Mouse (Mus musculus) 416B (cell line): ENCODE measurements around the gene Dab2ip.
A peak's percentile ranks its signal among the peaks of the same experiment; 100 is the strongest.

ENCODE experiments used
- DNase-seq: peaks from one replicate; pipeline ENCODE4 v3.0.0; 2011; ENCODE audit warnings: low read depth

Gene Dab2ip

DNA sequence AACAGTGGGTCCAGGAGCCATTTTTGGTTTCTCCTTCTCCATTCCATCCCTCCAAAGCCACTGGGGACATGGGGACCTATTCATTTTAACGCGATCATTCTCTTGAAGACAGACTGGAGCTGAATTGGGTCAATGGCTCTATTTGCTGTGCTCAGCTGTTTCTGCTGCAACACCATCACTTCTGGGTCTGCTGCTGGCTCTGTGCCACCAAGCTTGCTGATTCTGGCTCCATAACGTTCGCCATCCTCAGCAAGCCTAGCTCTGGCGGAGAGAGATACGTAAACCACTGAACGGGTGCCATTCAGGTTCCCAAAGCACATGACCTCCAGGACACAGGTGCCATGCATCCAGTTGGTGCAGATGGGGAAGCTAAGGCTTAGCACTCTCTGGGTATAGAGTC lies 128.0 kb downstream of the Dab2ip start:
- DNase-seq: no peak

DNA sequence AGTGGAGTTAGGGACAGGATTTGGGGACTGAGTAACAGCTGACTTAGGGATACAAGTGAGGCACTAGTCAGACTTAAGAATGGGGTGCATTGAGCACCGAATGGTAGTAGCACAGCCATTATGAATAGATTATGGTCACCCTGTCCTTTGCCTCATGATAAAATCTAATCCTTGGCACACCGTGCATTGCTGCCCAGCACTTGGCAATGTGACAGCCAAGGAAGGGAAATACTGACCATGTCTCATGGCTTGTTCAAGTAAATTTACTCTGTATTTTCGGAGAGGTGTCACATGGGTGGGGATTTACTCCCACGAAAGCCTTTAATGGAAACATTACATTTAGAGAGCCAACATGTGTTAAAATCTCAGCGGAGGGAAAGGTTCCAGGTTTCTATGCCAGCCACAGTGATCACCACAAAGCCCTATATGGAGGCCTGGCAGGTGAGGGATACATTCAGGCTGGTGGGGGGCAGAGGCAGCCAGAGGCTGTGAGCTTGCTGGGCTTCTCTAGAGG lies 129.5 kb downstream of the Dab2ip start:
- no peak for DNase-seq

DNA sequence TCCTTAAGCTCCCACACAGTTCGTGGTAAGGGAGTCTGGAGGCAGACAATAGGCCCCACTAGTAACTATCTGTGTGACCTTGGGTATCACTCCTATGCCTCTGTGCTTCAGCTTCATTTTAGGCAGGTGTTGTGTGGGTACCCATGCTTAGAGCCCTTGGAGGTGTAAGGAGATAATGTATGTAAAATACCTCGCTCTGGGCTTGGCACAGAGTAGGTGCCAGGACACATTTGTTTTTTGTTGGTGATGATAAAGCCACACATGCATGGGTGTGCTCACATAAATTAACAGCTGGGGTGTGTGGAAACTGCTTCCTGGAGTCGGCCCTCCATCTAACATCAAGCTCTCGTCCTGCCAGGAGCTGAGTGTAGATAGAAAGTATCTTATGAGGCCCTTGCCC lies 130.1 kb downstream of the Dab2ip start:
- DNase-seq: no peak

DNA sequence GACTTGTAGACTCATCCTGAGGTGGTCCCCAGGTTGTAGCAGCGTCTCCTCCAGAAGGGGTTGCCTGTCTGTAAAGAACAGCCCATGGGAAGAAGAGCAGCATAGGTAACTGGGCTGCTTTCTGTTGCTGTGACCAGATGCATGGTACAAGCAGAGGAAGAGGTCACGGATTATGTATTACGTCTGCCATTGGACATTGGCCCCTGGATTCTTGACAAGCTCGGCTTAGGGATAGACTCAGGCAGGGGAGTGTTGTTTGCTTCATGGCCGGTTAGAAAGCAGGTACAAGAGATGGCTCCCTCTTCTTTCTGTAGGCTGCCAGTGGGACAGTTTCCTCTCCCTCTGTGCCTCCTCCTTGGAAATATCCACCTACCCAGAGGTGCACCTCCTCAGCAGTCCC lies 130.5 kb downstream of the Dab2ip start:
- no peak for DNase-seq

DNA sequence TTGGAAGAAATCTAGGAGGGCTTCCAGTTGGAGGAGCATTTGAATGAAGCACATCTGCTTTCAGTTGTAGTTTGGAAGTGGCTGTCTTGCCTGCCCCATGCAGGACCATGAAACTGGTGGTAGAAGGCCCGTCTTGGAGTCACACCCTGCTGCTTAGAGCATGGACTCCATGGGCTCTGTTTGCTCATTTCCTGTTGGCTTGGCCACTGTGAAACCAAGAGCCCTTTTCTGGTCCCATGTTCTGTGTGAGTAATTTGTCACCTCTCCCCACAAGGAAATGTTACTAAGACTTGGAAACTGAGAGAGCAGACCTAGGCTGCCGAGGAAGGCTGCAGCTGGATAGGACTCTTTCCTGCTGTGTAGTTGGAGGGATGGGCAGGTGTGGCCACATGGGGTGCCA lies 131.8 kb downstream of the Dab2ip start:
- DNase-seq: peak; percentile 80

DNA sequence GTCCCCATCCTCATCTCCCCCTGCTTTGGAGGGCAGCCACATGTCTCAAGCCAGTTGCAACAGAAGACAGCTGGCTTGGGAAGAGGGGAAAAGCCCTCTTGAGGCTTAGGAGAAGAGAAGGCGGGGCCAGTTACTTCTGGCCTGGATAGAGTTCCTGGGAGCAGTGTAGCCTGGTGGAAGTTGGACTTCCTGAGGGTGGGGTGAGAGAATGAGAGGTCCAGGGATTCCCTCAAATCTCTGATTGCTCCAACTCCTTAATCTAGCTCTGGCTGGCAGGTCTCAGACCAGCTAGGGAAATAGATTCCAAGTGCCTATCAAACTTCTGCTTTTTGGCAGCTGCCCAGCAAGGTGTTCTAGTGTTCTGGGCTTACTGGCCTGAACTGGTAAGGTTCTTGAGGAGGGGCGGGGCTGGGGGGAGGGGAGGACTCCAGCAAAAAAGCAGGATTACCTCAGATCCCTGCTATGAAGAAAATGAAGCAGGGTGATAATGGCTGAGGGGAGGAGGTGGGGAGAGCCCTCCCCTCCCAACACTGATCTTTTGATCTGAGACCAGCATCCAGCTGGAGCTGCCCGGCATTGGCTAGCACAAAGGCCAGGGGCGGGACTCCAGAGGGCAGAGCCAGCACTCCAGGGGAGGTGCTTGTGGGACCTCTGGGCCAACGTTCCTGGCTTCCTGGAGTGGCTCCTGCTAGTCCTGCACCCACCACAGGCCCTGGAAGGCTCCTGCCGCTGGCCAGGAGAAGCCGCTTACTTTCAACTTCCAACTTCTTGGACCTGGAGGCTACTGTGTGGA lies 133.4 kb downstream of the Dab2ip start:
- DNase-seq: peak; percentile 89

DNA sequence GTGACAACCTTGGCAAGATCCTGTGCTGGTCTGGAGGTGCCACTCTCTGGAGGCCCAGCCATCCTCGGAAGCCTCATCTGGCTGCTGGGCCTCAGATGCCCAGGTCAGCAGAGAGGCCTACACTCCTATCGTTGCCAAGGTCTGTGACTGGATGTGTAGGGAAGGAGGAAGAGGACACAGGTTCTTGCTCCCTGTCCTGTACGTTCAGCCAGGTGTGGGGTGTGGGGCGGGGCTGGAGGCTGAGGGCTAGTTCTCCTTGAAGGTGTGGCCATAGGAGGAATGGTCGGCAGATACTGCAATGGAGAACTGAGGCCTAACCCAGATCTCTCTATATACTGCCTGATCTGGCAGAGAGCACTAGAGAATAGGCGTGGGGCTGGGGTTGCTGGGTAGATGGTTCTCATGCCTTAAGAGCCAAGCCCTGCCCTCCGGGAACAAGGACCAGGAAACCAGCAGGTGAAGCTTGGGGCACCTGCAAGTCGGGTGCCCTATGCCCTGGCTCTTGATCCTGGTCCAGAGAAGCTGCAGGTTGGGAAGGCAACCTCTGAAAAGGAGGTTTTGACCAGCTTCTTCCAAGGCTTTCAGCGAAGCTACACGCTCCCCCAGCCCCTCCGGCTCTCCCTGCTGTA lies 134.3 kb downstream of the Dab2ip start:
- no peak for DNase-seq

DNA sequence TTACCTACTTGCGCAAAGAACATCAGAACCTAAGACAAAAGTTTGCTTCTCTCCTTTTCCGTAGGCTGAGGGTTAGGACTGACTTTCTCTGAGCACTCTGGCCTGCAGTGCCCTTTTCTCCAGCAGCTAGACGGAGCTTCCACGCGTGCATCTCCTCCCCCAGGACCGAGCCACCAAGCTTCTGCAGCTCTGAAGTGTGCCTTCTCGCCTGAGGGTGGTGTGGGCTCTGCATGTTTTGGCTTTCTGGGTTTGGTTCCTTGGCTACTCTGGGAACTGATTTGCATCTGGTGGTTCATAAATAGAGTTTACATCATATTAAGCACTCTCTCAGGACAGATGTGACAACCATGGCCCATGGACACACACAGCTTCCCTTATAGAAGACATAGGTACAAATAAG lies 135.0 kb downstream of the Dab2ip start:
- DNase-seq: no peak

DNA sequence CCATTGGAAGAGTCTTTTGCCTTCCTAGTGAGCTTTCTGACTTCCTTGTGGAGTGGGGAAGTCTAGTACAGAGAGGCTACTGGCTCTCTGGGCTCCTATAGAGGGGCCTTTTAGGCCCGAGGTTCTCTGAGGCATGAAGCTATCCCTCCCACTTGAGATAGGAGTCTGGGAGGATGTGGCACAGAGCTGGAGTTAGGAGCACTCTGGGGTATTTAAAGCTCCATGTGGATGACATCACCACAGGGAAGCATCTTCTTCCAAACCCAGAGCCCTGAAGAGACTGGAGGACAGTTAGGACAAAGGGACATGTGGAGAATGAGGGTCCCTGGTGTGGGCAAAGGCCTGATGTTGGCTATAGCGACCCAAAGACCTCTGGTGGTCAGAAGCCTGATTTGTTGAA lies 136.0 kb downstream of the Dab2ip start:
- no peak for DNase-seq

DNA sequence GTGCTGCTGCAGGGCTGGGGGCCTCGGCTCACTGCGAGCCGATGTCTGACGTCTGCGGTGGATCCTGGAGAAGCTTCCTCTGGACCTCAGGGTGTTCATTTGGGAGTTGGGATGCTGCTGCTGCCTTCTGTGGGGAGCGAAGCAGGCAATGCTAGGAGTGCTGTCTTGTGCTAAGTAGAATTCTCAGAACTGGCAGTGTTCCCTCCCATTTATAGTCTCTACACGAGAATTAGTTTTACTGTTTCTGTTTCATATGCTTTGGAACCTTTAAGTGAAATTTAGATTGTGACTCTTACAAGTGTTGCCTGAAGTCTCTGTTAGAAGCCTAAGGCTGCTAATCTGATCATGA lies 138.1 kb downstream of the Dab2ip start:
- DNase-seq: no peak

DNA sequence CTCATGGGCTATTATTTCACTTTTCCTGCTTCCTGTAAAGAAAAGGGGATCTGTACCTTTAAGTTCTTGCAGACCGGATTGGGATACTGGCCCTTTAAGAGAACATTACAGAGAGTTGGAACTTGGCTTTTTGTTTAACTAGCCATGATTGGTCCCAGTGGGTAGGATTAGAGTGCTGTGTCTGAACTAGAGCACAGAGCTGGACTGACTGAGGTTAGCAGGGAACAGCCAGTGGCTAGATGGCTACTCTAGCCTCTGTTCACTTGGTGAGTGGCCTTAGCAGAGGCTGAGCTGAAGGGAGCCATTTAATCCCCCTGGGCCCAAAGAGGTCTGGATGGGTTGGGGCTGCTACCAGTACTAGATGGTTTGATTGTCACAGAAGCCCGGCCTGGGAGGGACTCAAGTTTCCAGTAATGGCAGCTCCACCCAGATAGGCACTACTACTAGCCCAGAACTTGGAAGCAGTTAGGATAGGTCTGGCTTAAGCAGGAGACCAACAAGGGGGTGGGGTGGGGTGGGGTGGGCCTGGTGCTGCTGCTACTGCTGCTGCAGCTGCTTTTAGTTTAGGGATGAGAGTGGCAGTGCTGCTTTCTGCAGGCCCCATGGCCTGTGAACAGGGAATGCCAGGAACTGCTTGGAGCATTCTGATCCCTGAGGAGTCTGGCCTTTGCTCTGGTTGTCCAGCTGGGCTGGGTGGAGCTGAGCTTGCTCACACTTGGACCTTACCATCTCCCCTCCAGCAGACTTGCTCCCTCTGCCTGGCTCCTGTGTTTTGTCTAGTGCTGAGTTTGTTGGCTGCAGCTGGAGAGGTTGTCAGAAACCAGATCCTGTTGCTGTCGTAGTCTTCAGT lies 138.7 kb downstream of the Dab2ip start:
- peak; percentile 80 for DNase-seq

DNA sequence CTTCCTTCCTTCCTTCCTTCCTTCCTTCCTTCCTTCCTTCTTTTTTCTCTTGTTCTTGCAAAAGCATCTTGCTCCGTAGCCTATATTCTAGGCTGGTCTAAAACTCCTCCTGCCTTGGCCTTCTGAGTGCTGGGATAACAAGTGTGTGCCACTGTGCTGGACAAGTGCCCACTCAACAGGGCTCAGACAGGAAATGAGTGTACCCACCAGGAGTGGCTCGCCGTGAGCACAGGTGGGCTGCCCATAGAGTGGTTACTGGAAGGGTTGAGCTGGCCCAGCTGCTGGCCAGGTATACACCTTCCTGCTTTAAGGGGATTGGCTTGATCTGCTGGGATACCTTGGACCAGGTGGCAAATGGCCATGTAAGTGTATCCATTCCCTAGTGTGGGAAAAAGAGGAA lies 139.7 kb downstream of the Dab2ip start:
- DNase-seq: no peak

DNA sequence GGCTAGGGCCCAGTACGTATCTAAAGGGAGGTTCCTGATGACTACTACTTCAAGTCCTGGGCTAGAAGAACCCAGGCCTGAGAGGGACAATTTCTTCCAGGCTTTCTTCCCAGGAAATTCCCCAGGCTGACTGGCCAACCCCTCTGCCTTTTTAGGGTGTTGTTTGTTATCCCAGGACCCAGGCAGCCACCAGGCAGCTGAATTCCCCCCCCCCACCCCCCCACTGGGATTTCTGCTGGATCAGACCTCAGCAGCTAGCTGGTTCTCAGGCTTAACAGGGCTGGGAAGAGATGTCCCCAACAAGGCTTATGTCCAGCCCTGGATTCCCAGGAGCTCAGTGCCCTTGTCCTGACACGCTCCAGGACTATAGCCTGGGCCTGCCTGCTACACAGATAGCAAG lies 142.9 kb downstream of the Dab2ip start:
- no peak for DNase-seq

DNA sequence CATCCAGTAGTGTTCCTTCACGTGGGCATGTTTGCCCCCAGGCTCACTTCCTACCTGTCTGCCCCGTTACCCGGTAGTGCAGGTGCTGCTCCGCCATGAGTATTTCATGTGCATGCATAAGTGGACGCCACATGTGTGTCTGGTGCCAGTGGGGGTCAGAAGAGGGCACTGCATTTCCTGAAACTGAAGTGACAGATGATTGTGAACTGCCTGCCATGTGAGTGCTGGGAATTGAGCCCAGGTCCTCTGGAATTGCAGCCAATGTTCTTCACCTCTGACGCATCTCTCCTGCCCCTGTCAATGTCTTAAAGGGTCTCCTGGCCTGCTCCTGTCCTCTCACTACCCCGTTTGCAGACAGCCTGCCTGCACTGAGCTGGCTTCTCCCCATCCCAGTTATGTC lies 143.9 kb downstream of the Dab2ip start:
- DNase-seq: no peak

DNA sequence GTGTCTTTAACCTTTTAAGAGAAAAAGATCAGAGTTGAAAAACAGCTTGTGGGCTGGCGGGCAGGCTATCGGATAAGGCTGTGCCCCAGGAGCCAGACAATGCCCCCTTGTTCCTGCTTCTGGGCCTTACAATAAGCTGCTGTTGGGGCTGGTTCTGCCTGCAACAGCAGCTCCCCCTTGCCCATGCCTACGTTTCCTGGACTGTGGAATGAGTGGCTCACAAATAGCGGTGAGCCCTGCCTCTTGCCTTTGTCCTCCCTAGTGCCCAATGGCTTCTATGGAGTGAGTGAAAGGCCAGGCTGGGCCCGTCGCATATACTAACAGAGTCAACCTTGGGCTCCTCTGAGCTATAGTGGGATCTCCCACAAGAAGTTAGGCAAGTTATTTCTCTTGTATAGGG lies 144.5 kb downstream of the Dab2ip start:
- no peak for DNase-seq

DNA sequence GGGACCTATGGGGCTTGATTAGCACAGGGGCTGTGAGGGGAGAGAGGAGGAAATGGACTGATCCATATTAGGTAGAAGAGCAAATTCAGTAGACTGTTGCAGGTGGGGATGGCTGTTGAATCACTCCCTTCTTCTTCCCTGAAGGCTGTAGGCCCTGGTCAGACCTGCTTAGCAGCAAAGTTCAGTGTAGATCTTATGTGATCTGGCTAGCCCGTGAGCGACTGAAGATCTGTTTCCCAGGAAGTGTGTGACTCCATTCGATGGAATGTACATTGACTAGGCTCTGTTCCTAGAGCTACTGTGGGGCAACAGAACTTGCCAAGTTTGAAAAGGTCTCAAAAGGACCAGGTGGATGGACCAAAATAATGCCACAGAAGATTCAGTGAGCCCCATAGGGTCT lies 145.2 kb downstream of the Dab2ip start:
- DNase-seq: no peak

DNA sequence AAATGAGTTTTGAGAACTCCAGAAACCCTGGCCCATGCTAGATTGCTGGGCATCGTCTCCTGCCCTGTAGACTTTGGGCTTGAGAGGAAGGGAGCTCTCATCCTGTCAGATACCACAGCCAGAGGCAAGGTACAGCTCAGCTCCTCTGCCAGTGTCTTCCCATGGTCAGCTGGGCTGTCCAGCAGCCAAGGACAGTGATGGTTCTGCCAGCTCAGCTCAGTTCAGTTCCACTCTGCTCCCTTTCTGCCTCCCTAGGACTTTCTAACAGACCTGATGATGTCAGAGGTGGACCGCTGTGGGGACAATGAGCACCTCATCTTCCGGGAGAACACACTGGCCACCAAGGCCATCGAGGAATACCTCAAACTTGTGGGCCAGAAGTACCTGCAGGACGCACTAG lies 154.5 kb downstream of the Dab2ip start:
- no peak for DNase-seq

DNA sequence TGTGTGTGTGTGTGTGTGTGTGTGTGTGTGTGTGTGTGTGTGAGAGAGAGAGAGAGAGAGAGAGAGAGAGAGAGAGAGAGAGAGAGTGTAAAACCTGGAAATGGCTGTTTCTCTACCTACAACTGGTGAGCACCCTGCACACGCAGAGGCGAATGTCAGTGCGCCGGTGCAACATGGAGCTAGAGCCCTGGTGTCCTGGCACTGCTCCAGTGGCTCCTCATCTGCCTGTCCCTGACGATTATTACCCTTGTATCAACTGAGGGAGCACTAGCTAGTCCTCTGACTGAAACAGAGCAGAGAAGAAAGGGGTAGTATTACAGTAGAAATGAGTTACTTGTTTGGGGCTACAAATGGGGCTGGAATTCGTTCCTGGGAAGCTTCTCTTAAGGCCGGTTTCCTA lies 155.4 kb downstream of the Dab2ip start:
- no peak for DNase-seq

DNA sequence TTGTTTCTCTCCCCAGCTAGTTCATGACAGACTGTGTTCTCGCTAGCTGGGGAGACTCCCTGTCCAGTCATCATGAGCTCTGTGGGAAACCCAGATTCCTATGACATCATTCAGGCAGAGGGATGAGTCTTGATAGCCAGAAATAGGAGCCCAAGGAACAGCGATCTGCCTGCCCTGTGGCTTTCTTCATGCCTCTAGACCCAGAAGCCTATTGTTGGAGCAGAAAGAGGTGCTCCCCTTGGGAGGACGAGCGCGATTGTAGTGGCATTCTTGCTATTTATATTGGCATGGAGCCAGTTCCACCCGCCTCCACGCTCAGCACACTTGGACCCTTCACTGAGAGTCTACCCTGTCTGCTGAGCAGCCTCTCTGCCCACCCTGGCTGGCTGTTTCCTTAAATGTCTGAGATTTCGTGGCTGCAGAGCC lies 156.7 kb downstream of the Dab2ip start:
- DNase-seq: no peak

DNA sequence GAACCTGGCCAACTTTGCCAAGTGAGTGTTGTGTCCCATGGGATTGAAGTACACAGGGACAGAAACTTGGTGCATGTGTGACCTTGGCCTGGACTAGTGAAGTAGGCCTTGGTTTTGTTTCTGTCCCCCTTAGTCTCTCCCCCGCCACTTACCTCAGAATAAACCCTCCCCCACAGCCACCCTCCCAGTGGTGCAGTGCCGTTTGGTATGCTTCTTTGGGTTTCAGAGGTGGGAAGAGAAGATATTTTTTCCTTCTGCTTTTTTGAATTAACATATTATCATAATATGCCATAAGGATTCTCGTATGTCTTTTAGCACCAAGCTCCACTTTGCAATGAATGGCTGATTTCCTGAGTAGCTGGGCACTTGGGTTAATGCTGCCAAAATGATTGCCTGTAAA lies 157.4 kb downstream of the Dab2ip start:
- no peak for DNase-seq

DNA sequence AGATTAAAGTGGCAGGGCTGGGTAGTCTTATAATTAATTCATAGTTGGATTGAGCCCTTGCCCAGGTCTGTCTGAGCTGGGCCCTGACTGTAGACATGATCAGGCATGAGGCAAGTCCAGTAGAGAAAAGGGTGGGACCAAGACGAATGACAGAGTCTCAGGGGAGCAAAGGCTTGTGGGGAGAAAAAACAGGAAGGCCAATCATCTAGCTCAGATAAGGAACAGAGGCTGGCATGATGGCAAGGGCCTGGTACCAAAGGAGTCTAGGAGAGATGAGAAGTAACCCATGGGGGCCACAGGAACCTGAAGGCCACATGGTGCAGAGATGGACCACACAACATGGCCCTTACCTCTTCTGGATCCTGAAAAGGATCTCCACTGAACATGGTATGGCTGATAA lies 158.1 kb downstream of the Dab2ip start:
- DNase-seq: no peak

DNA sequence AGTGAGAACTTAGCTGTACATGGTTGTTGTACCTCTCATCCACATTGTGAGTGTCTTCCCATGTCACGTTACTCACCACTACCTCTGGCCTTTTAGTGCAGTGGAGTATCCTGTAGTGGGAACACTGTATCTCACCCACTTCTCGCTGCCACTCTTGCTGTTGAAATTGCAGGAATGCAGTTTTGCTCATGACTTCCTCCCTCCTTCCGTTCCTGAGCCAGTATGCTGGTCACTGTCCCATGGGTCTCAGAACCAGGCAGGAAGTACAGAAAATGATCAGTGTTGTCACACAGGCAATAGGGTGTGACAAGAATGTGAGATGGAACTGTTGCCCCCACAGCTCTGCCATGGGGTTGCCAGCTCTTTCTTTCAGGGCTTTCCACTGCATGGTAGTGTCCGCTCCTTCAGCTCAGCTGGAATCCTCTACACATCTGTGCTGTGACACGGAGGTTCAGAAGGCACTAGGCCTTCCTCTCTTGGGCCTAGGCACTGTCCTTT lies 160.0 kb downstream of the Dab2ip start:
- DNase-seq: no peak

DNA sequence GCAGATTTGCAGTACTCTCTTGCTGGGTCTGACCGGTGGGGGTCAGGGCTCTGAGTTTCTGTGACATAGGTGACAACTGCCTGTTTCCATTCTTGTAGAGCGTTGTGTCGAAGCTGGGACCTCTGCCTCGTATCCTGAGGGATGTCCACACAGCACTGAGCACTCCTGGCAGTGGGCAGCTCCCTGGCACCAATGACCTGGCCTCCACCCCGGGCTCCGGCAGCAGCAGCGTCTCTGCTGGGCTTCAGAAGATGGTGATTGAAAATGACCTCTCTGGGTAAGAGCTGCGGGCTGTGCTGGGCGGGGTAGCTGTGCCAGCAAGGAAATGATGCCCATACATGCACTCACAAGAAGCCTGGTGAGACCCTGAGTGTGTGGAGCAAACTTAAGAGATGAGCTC lies 160.6 kb downstream of the Dab2ip start:
- DNase-seq: no peak
